Mouse (Mus musculus) stomach, postnatal 0 days (tissue): ENCODE data around the gene Clec3a.

Experiments
- CTCF ChIP-seq: IDR thresholded peaks from 2 replicates; pipeline ENCODE4 v1.5.1; 2016; ENCODE audit warnings: antibody characterized with exemption, low read depth, mild to moderate bottlenecking, moderate library complexity
- EP300 ChIP-seq: optimal IDR thresholded peaks from 2 replicates; pipeline ENCODE3; 2016; ENCODE audit warnings: antibody characterized with exemption

- TF ChIP-seq CTCF (peak; percentile 87), EP300 (peak; percentile 87)
These were observed 21.7 kb downstream of the Clec3a start, which contains the start of gene Wwox for GRCm38 (mm10) chr8:114439334-114440204.
